24 mouse cellular contexts compared by ENCODE assay signal in genomic region chr16:94946848-94947247, GRCm38 (mm10). TPM values are rescaled to one million over a fixed set of nuclear protein-coding genes. Genes with fewer than 3 reads are reported as not detected.
DNase-seq lines count a peak whose midpoint lies in the region; ATAC-seq and TF ChIP-seq lines count a peak whose summit lies in the region.
"Had no signal": no experiment of that assay in that cellular context is flagged by ENCODE, and none has a peak within 500 bp of the region (broad histone marks: within the 10 kb centered on the region; RNA-seq: fewer than 3 reads in every experiment).

No protein-coding gene starts in this region.

- no peak overlapping the region for H3K9ac ChIP-seq in hindbrain, postnatal 0 days (replicated peaks; ENCODE audit: low read length)
- no peak overlapping the region for H3K9ac ChIP-seq in hindbrain, embryonic 12.5 days
- no peak overlapping the region for H3K9ac ChIP-seq in midbrain, embryonic 14.5 days (replicated peaks; ENCODE audit: low read length)
- no peak overlapping the region for H3K9ac ChIP-seq in midbrain, embryonic 11.5 days (ENCODE audit: low read length)
- H3K9ac ChIP-seq: embryonic facial prominence, embryonic 15.5 days; limb, embryonic 15.5 days; neural tube, embryonic 12.5 days had no signal

- TF ChIP-seq CTCF in cerebellum, adult 2 months (IDR thresholded peaks at IDR 0.05; ENCODE audit: borderline replicate concordance, insufficient read depth, low read depth, low read length), result no peak
- no peak for TF ChIP-seq CTCF in hindbrain, postnatal 0 days (IDR thresholded peaks at IDR 0.05; ENCODE audit: low read depth)

- no peaks in the 10 kb centered on the region for H3K36me3 ChIP-seq in hindbrain, postnatal 0 days (ENCODE audit: insufficient read depth, low read length)
- no peaks in the 10 kb centered on the region for H3K36me3 ChIP-seq in hindbrain, embryonic 12.5 days
- H3K36me3 ChIP-seq in midbrain, embryonic 14.5 days (ENCODE audit: control insufficient read depth, insufficient read depth, low read length), result no peaks in the 10 kb centered on the region
- H3K36me3 ChIP-seq in midbrain, embryonic 11.5 days (ENCODE audit: control insufficient read depth, insufficient read depth, low read length), result no peaks in the 10 kb centered on the region
- H3K36me3 ChIP-seq: embryonic facial prominence, embryonic 15.5 days; limb, embryonic 15.5 days; neural tube, embryonic 12.5 days had no signal

- H3K9me3 ChIP-seq in hindbrain, postnatal 0 days (ENCODE audit: low read length), result no peaks in the 10 kb centered on the region
- no peaks in the 10 kb centered on the region for H3K9me3 ChIP-seq in hindbrain, embryonic 12.5 days (replicated peaks)
- no peaks in the 10 kb centered on the region for H3K9me3 ChIP-seq in midbrain, embryonic 14.5 days (ENCODE audit: control insufficient read depth, low read length)
- no peaks in the 10 kb centered on the region for H3K9me3 ChIP-seq in midbrain, embryonic 11.5 days (ENCODE audit: control insufficient read depth, low read length)
- H3K9me3 ChIP-seq: embryonic facial prominence, embryonic 15.5 days; limb, embryonic 15.5 days; neural tube, embryonic 12.5 days had no signal

- 0 out of 2 replicates have a peak overlapping the region, but pooled peaks have one; percentile 36 for H3K27ac ChIP-seq in cerebellum, adult 2 months (ENCODE audit: insufficient read depth, low read length)
- H3K27ac ChIP-seq in hindbrain, postnatal 0 days, result no peak overlapping the region
- H3K27ac ChIP-seq in hindbrain, embryonic 12.5 days, result no peak overlapping the region
- H3K27ac ChIP-seq in midbrain, embryonic 14.5 days (replicated peaks; ENCODE audit: low read depth, low read length), result no peak overlapping the region
- H3K27ac ChIP-seq in midbrain, embryonic 11.5 days (ENCODE audit: low read depth, low read length), result no peak overlapping the region
- H3K27ac ChIP-seq: embryonic facial prominence, embryonic 15.5 days; heart, adult 2 months; limb, embryonic 15.5 days; neural tube, embryonic 12.5 days had no signal

- no peak for TF ChIP-seq POLR2A in cerebellum, adult 2 months (IDR thresholded peaks at IDR 0.05; ENCODE audit: borderline replicate concordance, insufficient read depth, low read length)

- DNase-seq in cerebellum, adult 2 months, result peak in 1 of 2 experiments; percentile 34
- DNase-seq in cerebellum, adult 9-10 months, result no peak
- peak; percentile 42 for DNase-seq in hindbrain, postnatal 0 days (ENCODE audit: low spot score)
- DNase-seq in midbrain, embryonic 14.5 days, result peak; percentile 19
- no peak for DNase-seq in midbrain, embryonic 11.5 days (ENCODE audit: low spot score, missing footprints)
- peak; percentile 6 for DNase-seq in lung, postnatal 36 days
- DNase-seq in left cerebral cortex, postnatal 25 days (ENCODE audit: low spot score in 2 of 2), result no peak
- DNase-seq: adrenal gland, postnatal 14 days; gastrocnemius, postnatal 10 days; heart, adult 2 months; heart, postnatal 4 days; kidney, adult 11 months; right cerebral cortex, adult 18-20 months; thymus, postnatal 36 days had no signal

- H3K27me3 ChIP-seq in cerebellum, adult 2 months (ENCODE audit: control insufficient read depth, insufficient read depth, low read length), result no peaks in the 10 kb centered on the region
- no peaks in the 10 kb centered on the region for H3K27me3 ChIP-seq in hindbrain, postnatal 0 days (ENCODE audit: insufficient read depth, low read length)
- no peaks in the 10 kb centered on the region for H3K27me3 ChIP-seq in hindbrain, embryonic 12.5 days
- no peaks in the 10 kb centered on the region for H3K27me3 ChIP-seq in midbrain, embryonic 14.5 days (ENCODE audit: control insufficient read depth, insufficient read depth, low read length)
- H3K27me3 ChIP-seq in midbrain, embryonic 11.5 days (ENCODE audit: control insufficient read depth, insufficient read depth, low read length), result no peaks in the 10 kb centered on the region
- H3K27me3 ChIP-seq: embryonic facial prominence, embryonic 15.5 days; limb, embryonic 15.5 days; neural tube, embryonic 12.5 days had no signal

- ATAC-seq in hindbrain, postnatal 0 days, result no peak
- no peak for ATAC-seq in hindbrain, embryonic 12.5 days (ENCODE audit: low FRiP score)
- no peak for ATAC-seq in midbrain, embryonic 14.5 days (ENCODE audit: low FRiP score, low TSS enrichment)
- no peak for ATAC-seq in midbrain, embryonic 11.5 days (ENCODE audit: low FRiP score)
- ATAC-seq: activated CD4-positive, CD25-positive, alpha-beta regulatory T cell, adult 4 months; CD4-positive, CD25-positive, alpha-beta regulatory T cell, adult 4 months had no signal

- intact Hi-C loops in left cerebral cortex, postnatal 25 days (cut with DNase I), result no loop called here

- H3K4me3 ChIP-seq in cerebellum, adult 2 months (replicated peaks; ENCODE audit: insufficient read depth, low read depth, low read length), result no peak overlapping the region
- no peak overlapping the region for H3K4me3 ChIP-seq in hindbrain, postnatal 0 days (ENCODE audit: low read length)
- H3K4me3 ChIP-seq in hindbrain, embryonic 12.5 days, result no peak overlapping the region
- no peak overlapping the region for H3K4me3 ChIP-seq in midbrain, embryonic 14.5 days (replicated peaks; ENCODE audit: low read depth, low read length)
- H3K4me3 ChIP-seq in midbrain, embryonic 11.5 days (ENCODE audit: low read depth, low read length), result no peak overlapping the region
- H3K4me3 ChIP-seq: embryonic facial prominence, embryonic 15.5 days; heart, adult 2 months; limb, embryonic 15.5 days; neural tube, embryonic 12.5 days had no signal

- peaks cover 20% of the 10 kb centered on the region for H3K4me1 ChIP-seq in cerebellum, adult 2 months (ENCODE audit: control insufficient read depth, insufficient read depth, low read length)
- H3K4me1 ChIP-seq in hindbrain, postnatal 0 days (ENCODE audit: insufficient read depth, low read length), result 0 out of 2 replicates have a peak, but pooled peaks cover 4% of the 10 kb centered on the region
- H3K4me1 ChIP-seq in hindbrain, embryonic 12.5 days, result no peaks in the 10 kb centered on the region
- H3K4me1 ChIP-seq in midbrain, embryonic 14.5 days (ENCODE audit: control insufficient read depth, insufficient read depth, low read length), result no peaks in the 10 kb centered on the region
- no peaks in the 10 kb centered on the region for H3K4me1 ChIP-seq in midbrain, embryonic 11.5 days (ENCODE audit: control insufficient read depth, insufficient read depth, low read length)
- H3K4me1 ChIP-seq: embryonic facial prominence, embryonic 15.5 days; limb, embryonic 15.5 days; neural tube, embryonic 12.5 days had no signal

- WGBS in cerebellum, adult 2 months, result 36% methylated on average over 5 of the region's 5 CpGs
- WGBS in hindbrain, postnatal 0 days, result 40% methylated on average over 5 of the region's 5 CpGs
- 81% methylated on average over 5 of the region's 5 CpGs for WGBS in hindbrain, embryonic 12.5 days
- WGBS in midbrain, embryonic 14.5 days, result 81% methylated on average over 5 of the region's 5 CpGs
- WGBS in midbrain, embryonic 11.5 days, result 82% methylated on average over 5 of the region's 5 CpGs

- no peak overlapping the region for H3K4me2 ChIP-seq in hindbrain, postnatal 0 days (ENCODE audit: low read depth, low read length)
- no peak overlapping the region for H3K4me2 ChIP-seq in hindbrain, embryonic 12.5 days (replicated peaks)
- H3K4me2 ChIP-seq in midbrain, embryonic 14.5 days (ENCODE audit: low read length), result no peak overlapping the region
- H3K4me2 ChIP-seq in midbrain, embryonic 11.5 days, result no peak overlapping the region
- H3K4me2 ChIP-seq: embryonic facial prominence, embryonic 15.5 days; limb, embryonic 15.5 days; neural tube, embryonic 12.5 days had no signal

RNA-seq across cellular contexts. Expression of gene Kcnj6, which starts 50.7 kb away (rescaled TPM):
- 11.6 and 13.5 TPM in 2 replicates for polyA plus RNA-seq in cerebellum, adult 2 months (2012; rRNA removed)
- total RNA-seq in hindbrain, postnatal 0 days (2014; rRNA removed), result 13.9 and 18.3 TPM in 2 replicates
- 4.3 and 5.9 TPM in 2 replicates for polyA plus RNA-seq in hindbrain, postnatal 0 days (2015; fragmentation: Nextera tagmentation; extraction: Ambion mirVana)
- 0.26 and 0.53 TPM in 2 replicates for polyA plus RNA-seq in hindbrain, embryonic 12.5 days (2016; fragmentation: Nextera tagmentation; extraction: Ambion mirVana)
- polyA plus RNA-seq in midbrain, embryonic 14.5 days (2014; fragmentation: Nextera tagmentation; extraction: Ambion mirVana), result 3.3 and 4.6 TPM in 2 replicates
- polyA plus RNA-seq in midbrain, embryonic 11.5 days (2014; fragmentation: Nextera tagmentation; extraction: Ambion mirVana), result 0.15 and 0.37 TPM in 2 replicates
- 10 to 100 TPM; 86.2 to 86.7 TPM for total RNA-seq in left cerebral cortex, postnatal 25 days (2021)
- total RNA-seq: ES-E14; gastrocnemius, postnatal 10 days; heart, adult 2 months; heart, postnatal 4 days had no signal
- polyA plus RNA-seq: activated CD4-positive, CD25-positive, alpha-beta regulatory T cell, adult 4 months; CD4-positive, CD25-positive, alpha-beta regulatory T cell, adult 4 months; heart, adult 2 months; kidney, embryonic 16.5 days; limb, embryonic 15.5 days; liver, embryonic 16.5 days; spleen, adult 2 months had no signal

Comparison
In these comparisons a context has a peak if more than half of its experiments do, and no peak if none do; other contexts are left out.
1. DNase-seq: peak in hindbrain, postnatal 0 days (single experiment), midbrain, embryonic 14.5 days (single experiment) and lung, postnatal 36 days (single experiment); none in cerebellum, adult 9-10 months (single experiment), midbrain, embryonic 11.5 days (single experiment) and left cerebral cortex, postnatal 25 days (0 of 2).